Mouse (Mus musculus): ENCODE measurements around the gene Itga4. TPM values are rescaled to one million over a fixed set of nuclear protein-coding genes. Genes with fewer than 3 reads are reported as not detected.

Gene Itga4
- polyA plus RNA-seq, 2 experiments = 18.6 to 27.6 TPM

GRCm38 (mm10) chr2:79372486-79373200 lies 117.4 kb downstream of the Itga4 start:
- ATAC-seq (ENCODE audit: insufficient read depth) (no peak), DNase-seq (ENCODE audit: low read depth in 3 of 3, low spot score in 3 of 3) (no peak)
- H3K9ac ChIP-seq (replicated peaks) = no peak overlapping the region
- H3K27ac ChIP-seq = no peak overlapping the region
- H3K36me3 ChIP-seq (replicated peaks; ENCODE audit: control insufficient read depth, insufficient read depth, low read depth) = no peaks in the 10 kb centered on the region
- no peak overlapping the region for H3K4me3 ChIP-seq (ENCODE audit: insufficient read depth in 1 of 2, low read depth in 2 of 2, low read length in 2 of 2)
- WGBS (ENCODE audit: insufficient replicate concordance) = 29% methylated on average over 6 of the region's 6 CpGs
- peaks cover 0 to 5% of the 10 kb centered on the region in 2 experiments; a peak in 1 of 4 replicates for H3K4me1 ChIP-seq (replicated peaks; ENCODE audit: control insufficient read depth in 2 of 2, insufficient read depth in 2 of 2, low read length in 1 of 2)
- no peaks in the 10 kb centered on the region for H3K27me3 ChIP-seq (ENCODE audit: control insufficient read depth, insufficient read depth, low read length)
- no peak overlapping the region for H3K4me2 ChIP-seq (ENCODE audit: low read depth)
- TF ChIP-seq EP300 (IDR thresholded peaks at IDR 0.05; ENCODE audit: low read depth) (no peak), CTCF (IDR thresholded peaks at IDR 0.05; ENCODE audit: low read depth) (peak; percentile 67)
- no peaks in the 10 kb centered on the region for H3K9me3 ChIP-seq (ENCODE audit: control insufficient read depth, low read length)

- no peak overlapping the region for H3K4me2 ChIP-seq (ENCODE audit: low read depth)
- H3K4me3 ChIP-seq (ENCODE audit: insufficient read depth in 1 of 2, low read depth in 2 of 2, low read length in 2 of 2) = no peak overlapping the region
- no peaks in the 10 kb centered on the region for H3K36me3 ChIP-seq (replicated peaks; ENCODE audit: control insufficient read depth, insufficient read depth, low read depth)
- H3K9ac ChIP-seq (replicated peaks) = no peak overlapping the region
- H3K4me1 ChIP-seq (replicated peaks; ENCODE audit: control insufficient read depth in 2 of 2, insufficient read depth in 2 of 2, low read length in 1 of 2) = no peaks in the 10 kb centered on the region; a peak in 1 of 4 replicates
- DNase-seq (ENCODE audit: low read depth in 3 of 3, low spot score in 3 of 3) (no peak), ATAC-seq (ENCODE audit: insufficient read depth) (no peak)
- H3K27ac ChIP-seq = no peak overlapping the region
- no peak for TF ChIP-seq CTCF (IDR thresholded peaks at IDR 0.05; ENCODE audit: low read depth)
- TF ChIP-seq EP300 (IDR thresholded peaks at IDR 0.05; ENCODE audit: low read depth) = no peak
- H3K9me3 ChIP-seq (ENCODE audit: control insufficient read depth, low read length) = no peaks in the 10 kb centered on the region
- WGBS (ENCODE audit: insufficient replicate concordance) = 63% methylated on average over 8 of the region's 8 CpGs
- H3K27me3 ChIP-seq (ENCODE audit: control insufficient read depth, insufficient read depth, low read length) = no peaks in the 10 kb centered on the region
Measured at GRCm38 (mm10) chr2:79378346-79379086, 123.3 kb downstream of the Itga4 start.

- H3K4me1 ChIP-seq (replicated peaks; ENCODE audit: control insufficient read depth in 2 of 2, insufficient read depth in 2 of 2, low read length in 1 of 2) = no peaks in the 10 kb centered on the region; a peak in 1 of 4 replicates
- WGBS (ENCODE audit: insufficient replicate concordance) = 49% methylated on average over 12 of the region's 12 CpGs
- no peak overlapping the region for H3K4me3 ChIP-seq (ENCODE audit: insufficient read depth in 1 of 2, low read depth in 2 of 2, low read length in 2 of 2)
- H3K27me3 ChIP-seq (ENCODE audit: control insufficient read depth, insufficient read depth, low read length) = no peaks in the 10 kb centered on the region
- H3K4me2 ChIP-seq (ENCODE audit: low read depth) = no peak overlapping the region
- no peak for ATAC-seq (ENCODE audit: insufficient read depth)
- DNase-seq (ENCODE audit: low read depth in 3 of 3, low spot score in 3 of 3) = no peak
- H3K36me3 ChIP-seq (replicated peaks; ENCODE audit: control insufficient read depth, insufficient read depth, low read depth) = no peaks in the 10 kb centered on the region
- no peak overlapping the region for H3K9ac ChIP-seq (replicated peaks)
- no peaks in the 10 kb centered on the region for H3K9me3 ChIP-seq (ENCODE audit: control insufficient read depth, low read length)
- H3K27ac ChIP-seq = no peak overlapping the region
- no peak for TF ChIP-seq CTCF (IDR thresholded peaks at IDR 0.05; ENCODE audit: low read depth)
- no peak for TF ChIP-seq EP300 (IDR thresholded peaks at IDR 0.05; ENCODE audit: low read depth)
Measured at GRCm38 (mm10) chr2:79379087-79380041, 124.1 kb downstream of the Itga4 start.

Other genes with a start within 250 kb of the Itga4 start
- 0.01 and 0.06 TPM in 2 replicates for gene Neurod1, start 201.3 kb downstream of the Itga4 start, polyA plus RNA-seq (2012; rRNA removed)
- not detected in 2 replicates for gene Neurod1, start 201.3 kb downstream of the Itga4 start, polyA plus RNA-seq (2014; fragmentation: Nextera tagmentation; extraction: Ambion mirVana)
- 0.75 and 1.2 TPM in 2 replicates for gene Cerkl, start 201.4 kb downstream of the Itga4 start, polyA plus RNA-seq (2012; rRNA removed)
- gene Cerkl, start 201.4 kb downstream of the Itga4 start, polyA plus RNA-seq (2014; fragmentation: Nextera tagmentation; extraction: Ambion mirVana) = 1.5 and 5.0 TPM in 2 replicates

All from liver, embryonic 14.5 days (tissue).